Mouse (Mus musculus): ENCODE results near the gene Odf4.

DNA sequence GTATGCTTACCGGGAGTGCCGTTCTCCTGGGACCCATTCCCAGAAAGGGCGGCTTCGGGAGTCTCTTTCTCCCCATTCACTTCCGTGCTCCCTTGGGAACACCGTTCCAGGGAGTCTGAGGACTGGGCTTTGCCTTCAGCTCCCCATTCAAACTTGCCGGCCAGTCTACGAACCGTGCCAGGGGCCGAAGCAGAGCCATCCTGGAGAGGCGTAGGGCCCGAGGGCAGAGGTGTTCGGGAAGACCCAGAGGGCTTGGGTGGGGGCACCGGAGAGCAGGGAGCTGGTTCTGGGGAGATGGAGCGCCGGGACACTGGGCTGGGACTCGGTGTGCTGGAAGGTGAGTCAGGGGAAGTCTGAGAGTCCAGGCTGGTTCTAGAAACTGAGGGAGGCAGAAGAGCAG lies 27.5 kb upstream of the Odf4 start:
- TF ChIP-seq CTCF (IDR thresholded peaks at IDR 0.05; ENCODE audit: borderline replicate concordance, extremely low read depth, insufficient read depth, insufficient read length) (no peak), POLR2A (IDR thresholded peaks at IDR 0.05; ENCODE audit: borderline replicate concordance, extremely low read depth, insufficient read depth, insufficient read length, poor library complexity, severe bottlenecking) (no peak)
